Mouse (Mus musculus) liver, embryonic 12.5 days (tissue): Measurements from ENCODE around the gene Zfp119b. TPM values are rescaled to one million over a fixed set of nuclear protein-coding genes. Genes with fewer than 3 reads are reported as not detected.

ENCODE experiments used
- ATAC-seq: fragments of 200-750 bp; cut with Nextera tagmentation; 2 replicates; pipeline ENCODE4 v1.8.0; 2017; ENCODE audit warnings: moderate number of reproducible peaks, mild to moderate bottlenecking, moderate library complexity
- H3K27ac ChIP-seq: fragments of 300-500 bp; sonication (generic); 2 replicates; pipeline ENCODE4 v1.5.1; 2016; ENCODE audit warnings: mild to moderate bottlenecking
- H3K27me3 ChIP-seq: fragments of 300-500 bp; sonication (generic); replicated peaks from 2 replicates; pipeline ENCODE4 v1.6.1; 2016; ENCODE audit warnings: mild to moderate bottlenecking, moderate library complexity
- H3K36me3 ChIP-seq: fragments of 300-500 bp; sonication (generic); 2 replicates; pipeline ENCODE4 v1.6.1; 2016; ENCODE audit warnings: mild to moderate bottlenecking, moderate library complexity
- H3K4me1 ChIP-seq: fragments of 300-500 bp; sonication (generic); 2 replicates; pipeline ENCODE4 v1.6.1; 2016
- H3K4me2 ChIP-seq: fragments of 300-500 bp; sonication (generic); 2 replicates; pipeline ENCODE4 v1.6.1; 2016; ENCODE audit warnings: mild to moderate bottlenecking, moderate library complexity
- H3K4me3 ChIP-seq: fragments of 300-500 bp; sonication (generic); 2 replicates; pipeline ENCODE4 v1.5.1; 2016; ENCODE audit warnings: mild to moderate bottlenecking, moderate library complexity
- H3K9ac ChIP-seq: fragments of 300-500 bp; sonication (generic); 2 replicates; pipeline ENCODE4 v1.6.1; 2016; ENCODE audit warnings: mild to moderate bottlenecking, moderate library complexity
- H3K9me3 ChIP-seq: fragments of 300-500 bp; sonication (generic); replicated peaks from 2 replicates; pipeline ENCODE4 v1.6.1; 2016; ENCODE audit warnings: mild to moderate bottlenecking, moderate library complexity
- WGBS: fragments of 180-500 bp; shearing (Covaris S2); methylation state at CpG from one replicate; pipeline ENCODE4 v1.1.7; 2016; ENCODE audit not compliant: insufficient replicate concordance; 5-methylcytosine and 5-hydroxymethylcytosine counted together
- polyA plus RNA-seq: library from polyadenylated mRNA; unstranded; fragments of >200 nt; fragmentation: Nextera tagmentation; extraction: Ambion mirVana; gene quantifications from 2 replicates; pipeline ENCODE4 v1.2.1, GENCODE M21; 2016

Zfp119b gene
- 1.8 and 2.5 TPM in 2 replicates for polyA plus RNA-seq

- peaks cover 14% of the 10 kb centered on the region for H3K4me1 ChIP-seq
Observed at GRCm38 (mm10) chr17:55949400-55949799, at the start of gene Zfp119b. TSS of gene Zfp119b (minus strand) at chr17:55949500.

GRCm38 (mm10) chr17:55996007-55996406 lies 46.7 kb upstream of the Zfp119b start:
- Histone ChIP-seq H3K4me2 (no peak overlapping the region), H3K36me3 (no peaks in the 10 kb centered on the region), H3K4me1 (peaks cover 10% of the 10 kb centered on the region), H3K27me3 (peaks cover 16% of the 10 kb centered on the region), H3K9me3 (no peaks in the 10 kb centered on the region), H3K27ac (no peak overlapping the region), H3K4me3 (no peak overlapping the region), H3K9ac (no peak overlapping the region)
- ATAC-seq, result no peak
- WGBS, result 69% methylated on average over 15 of the region's 15 CpGs

More at GRCm38 (mm10) chr17:55949400-55949799, at the start of gene Zfp119b:
- Histone ChIP-seq H3K27me3 (peaks cover 8% of the 10 kb centered on the region), H3K9ac (no peak within 1 kb of the TSS), H3K4me3 (no peak within 1 kb of the TSS), H3K9me3 (no peaks in the 10 kb centered on the region), H3K4me2 (no peak within 1 kb of the TSS), H3K27ac (no peak within 1 kb of the TSS), H3K36me3 (no peaks in the 10 kb centered on the region)
- no peak for ATAC-seq
- 77% methylated on average over 2 of the region's 2 CpGs for WGBS

GRCm38 (mm10) chr17:55990278-55990898 lies 41.1 kb upstream of the Zfp119b start:
- Histone ChIP-seq H3K4me1 (no peaks in the 10 kb centered on the region), H3K4me3 (no peak overlapping the region), H3K9ac (no peak overlapping the region), H3K27me3 (peaks cover 36% of the 10 kb centered on the region), H3K4me2 (no peak overlapping the region), H3K36me3 (no peaks in the 10 kb centered on the region), H3K9me3 (no peaks in the 10 kb centered on the region), H3K27ac (no peak overlapping the region)
- WGBS, result 59% methylated on average over 8 of the region's 8 CpGs
- peak; percentile 55 for ATAC-seq

- no peak within 1 kb of the TSS for H3K9ac ChIP-seq
Observed at GRCm38 (mm10) chr17:55986030-55986961, 37.0 kb upstream of the Zfp119b start, which contains the start of gene Fsd1. TSS of gene Fsd1 (plus strand) at chr17:55986509.

DNA sequence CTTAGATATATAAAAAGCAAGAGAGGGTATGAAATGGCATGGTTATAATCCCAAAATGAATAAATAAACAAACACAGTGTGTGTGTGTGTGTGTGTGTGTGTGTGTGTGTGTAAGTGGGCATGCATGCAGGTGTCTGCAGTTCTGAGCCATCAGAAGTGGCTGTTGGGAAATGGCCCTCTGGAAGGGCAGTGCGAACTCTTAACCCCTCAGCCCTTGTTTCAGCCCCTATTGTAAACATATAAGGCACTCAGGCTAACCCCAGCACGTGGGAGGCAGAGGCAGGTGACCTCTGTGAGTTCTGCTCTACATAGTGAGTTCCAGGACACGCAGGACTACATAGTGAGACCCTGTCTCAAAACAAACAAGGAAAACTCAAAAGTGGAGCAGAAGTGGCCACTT lies 28.0 kb upstream of the Zfp119b start:
- Histone ChIP-seq H3K27me3 (peaks cover 49% of the 10 kb centered on the region), H3K4me3 (no peak overlapping the region), H3K4me2 (no peak overlapping the region), H3K27ac (no peak overlapping the region), H3K4me1 (peaks cover 14% of the 10 kb centered on the region; the same call in 1 of the 2 replicates), H3K9ac (no peak overlapping the region), H3K36me3 (no peaks in the 10 kb centered on the region), H3K9me3 (no peaks in the 10 kb centered on the region)
- ATAC-seq, result peak; percentile 49
- 37% methylated on average over 3 of the region's 3 CpGs for whole genome bisulfite sequencing

More at GRCm38 (mm10) chr17:55986030-55986961, 37.0 kb upstream of the Zfp119b start, which contains the start of gene Fsd1:
- Histone ChIP-seq H3K4me1 (no peaks in the 10 kb centered on the region), H3K36me3 (no peaks in the 10 kb centered on the region), H3K27me3 (peaks cover 43% of the 10 kb centered on the region), H3K4me3 (peak within 1 kb of the TSS; percentile 21; the same call in 1 of the 2 replicates), H3K9me3 (no peaks in the 10 kb centered on the region), H3K4me2 (peak within 1 kb of the TSS; percentile 44), H3K27ac (no peak within 1 kb of the TSS)
- WGBS, result 8% methylated on average over 35 of the region's 35 CpGs
- no peak for ATAC-seq

GRCm38 (mm10) chr17:55976255-55976862 lies 27.1 kb upstream of the Zfp119b start:
- Histone ChIP-seq H3K9ac (no peak overlapping the region; the same call in 1 of the 2 replicates), H3K4me2 (no peak overlapping the region), H3K36me3 (no peaks in the 10 kb centered on the region), H3K4me1 (peaks cover 15% of the 10 kb centered on the region), H3K4me3 (no peak overlapping the region), H3K27ac (no peak overlapping the region), H3K27me3 (peaks cover 59% of the 10 kb centered on the region), H3K9me3 (no peaks in the 10 kb centered on the region)
- ATAC-seq, result peak; percentile 58
- WGBS, result 20% methylated on average over 13 of the region's 13 CpGs

GRCm38 (mm10) chr17:55971453-55971852 lies 22.2 kb upstream of the Zfp119b start:
- no peak overlapping the region for H3K9ac ChIP-seq
- H3K4me2 ChIP-seq, result peak overlapping the region; percentile 66
- no peak overlapping the region for H3K4me3 ChIP-seq
- 25% methylated on average over 22 of the region's 22 CpGs for WGBS
- peaks cover 20% of the 10 kb centered on the region for H3K36me3 ChIP-seq
- H3K4me1 ChIP-seq, result peaks cover 20% of the 10 kb centered on the region
- no peak overlapping the region for H3K27ac ChIP-seq
- H3K9me3 ChIP-seq, result no peaks in the 10 kb centered on the region
- no peak for ATAC-seq
- H3K27me3 ChIP-seq, result peaks cover 78% of the 10 kb centered on the region

- Histone ChIP-seq H3K36me3 (peaks cover 31% of the 10 kb centered on the region), H3K4me2 (peak within 1 kb of the TSS; percentile 66), H3K4me3 (peak within 1 kb of the TSS; percentile 41), H3K9ac (peak within 1 kb of the TSS; percentile 44; the same call in 1 of the 2 replicates), H3K27ac (no peak within 1 kb of the TSS), H3K4me1 (peaks cover 16% of the 10 kb centered on the region), H3K9me3 (no peaks in the 10 kb centered on the region), H3K27me3 (peaks cover 69% of the 10 kb centered on the region)
- WGBS, result 9% methylated on average over 51 of the region's 55 CpGs
- peak; percentile 16; the same call in 1 of the 2 replicates for ATAC-seq
Observed at GRCm38 (mm10) chr17:55969966-55970891, 20.9 kb upstream of the Zfp119b start, which contains the start of gene Shd. TSS of gene Shd (plus strand) at chr17:55970467.

- ATAC-seq, result no peak
- no peak overlapping the region; the same call in 1 of the 2 replicates for H3K4me3 ChIP-seq
- WGBS, result 50% methylated on average over 14 of the region's 14 CpGs
- no peak overlapping the region for H3K27ac ChIP-seq
- no peak overlapping the region for H3K9ac ChIP-seq
- no peaks in the 10 kb centered on the region for H3K9me3 ChIP-seq
- H3K4me2 ChIP-seq, result no peak overlapping the region
- peaks cover 16% of the 10 kb centered on the region for H3K4me1 ChIP-seq
- H3K27me3 ChIP-seq, result peaks cover 65% of the 10 kb centered on the region
- peaks cover 38% of the 10 kb centered on the region for H3K36me3 ChIP-seq
Observed at GRCm38 (mm10) chr17:55969560-55969959, 20.3 kb upstream of the Zfp119b start.

GRCm38 (mm10) chr17:55968210-55968609 lies 18.9 kb upstream of the Zfp119b start:
- H3K4me3 ChIP-seq, result no peak overlapping the region
- H3K36me3 ChIP-seq, result peaks cover 52% of the 10 kb centered on the region
- ATAC-seq, result no peak
- H3K27ac ChIP-seq, result no peak overlapping the region
- 55% methylated on average over 7 of the region's 7 CpGs for WGBS
- no peak overlapping the region for H3K9ac ChIP-seq
- no peaks in the 10 kb centered on the region for H3K9me3 ChIP-seq
- H3K27me3 ChIP-seq, result peaks cover 52% of the 10 kb centered on the region
- no peak overlapping the region for H3K4me2 ChIP-seq
- H3K4me1 ChIP-seq, result peaks cover 17% of the 10 kb centered on the region

DNA sequence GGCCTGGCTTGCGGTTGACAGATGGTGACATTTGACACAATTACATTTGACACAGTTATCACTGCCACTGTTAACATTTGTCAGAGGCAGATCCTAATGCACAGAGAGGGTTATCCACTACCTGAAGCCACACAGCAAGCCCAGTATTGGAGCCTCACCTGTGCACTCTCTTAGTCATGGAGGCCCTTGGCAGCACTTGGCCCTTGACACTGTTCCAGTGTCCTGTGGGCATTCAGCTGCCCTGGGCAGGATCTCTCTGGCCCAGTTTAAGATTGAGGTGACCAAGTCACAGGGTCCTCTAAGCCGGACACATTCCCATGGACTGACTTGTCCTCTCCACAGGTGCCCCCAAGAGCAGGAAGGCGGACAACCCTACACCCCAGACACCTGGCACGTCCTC lies 17.9 kb upstream of the Zfp119b start:
- no peak overlapping the region for H3K4me3 ChIP-seq
- no peak overlapping the region for H3K27ac ChIP-seq
- H3K9me3 ChIP-seq, result no peaks in the 10 kb centered on the region
- no peak for ATAC-seq
- peaks cover 60% of the 10 kb centered on the region for H3K36me3 ChIP-seq
- peaks cover 41% of the 10 kb centered on the region for H3K27me3 ChIP-seq
- 79% methylated on average over 4 of the region's 4 CpGs for WGBS
- H3K9ac ChIP-seq, result no peak overlapping the region
- no peak overlapping the region for H3K4me2 ChIP-seq
- peaks cover 20% of the 10 kb centered on the region for H3K4me1 ChIP-seq
